Mouse (Mus musculus) midbrain, embryonic 14.5 days (tissue): Measurements from ENCODE around the gene Tjap1. TPM values are rescaled to one million over a fixed set of nuclear protein-coding genes. Genes with fewer than 3 reads are reported as not detected.
A peak's percentile ranks its signal among the peaks of the same experiment; 100 is the strongest.

Experiments
- ATAC-seq: fragments of 200-750 bp; cut with Nextera tagmentation; 2 replicates; pipeline ENCODE4 v1.8.0; 2017; ENCODE audit warnings: moderate number of reproducible peaks, moderate library complexity; ENCODE audit not compliant: low FRiP score, low TSS enrichment
- DNase-seq: peaks from one replicate; pipeline ENCODE4 v3.0.0-alpha.2; 2015
- H3K27ac ChIP-seq: fragments of 300-500 bp; sonication (generic); replicated peaks from 2 replicates; pipeline ENCODE4 v1.5.1; 2014; ENCODE audit warnings: mild to moderate bottlenecking, low read depth, low read length, moderate library complexity
- H3K27me3 ChIP-seq: fragments of 300-500 bp; sonication (generic); 2 replicates; pipeline ENCODE4 v1.6.1; 2014; ENCODE audit warnings: low read length, control low read depth, mixed read lengths; ENCODE audit not compliant: control insufficient read depth, insufficient read depth
- H3K36me3 ChIP-seq: fragments of 300-500 bp; sonication (generic); 2 replicates; pipeline ENCODE4 v1.6.1; 2014; ENCODE audit warnings: low read length, control low read depth; ENCODE audit not compliant: control insufficient read depth, insufficient read depth
- H3K4me1 ChIP-seq: fragments of 300-500 bp; sonication (generic); 2 replicates; pipeline ENCODE4 v1.6.1; 2014; ENCODE audit warnings: mild to moderate bottlenecking, antibody characterized with exemption, low read length, control low read depth; ENCODE audit not compliant: control insufficient read depth, insufficient read depth
- H3K4me2 ChIP-seq: fragments of 300-500 bp; sonication (generic); 2 replicates; pipeline ENCODE4 v1.6.1; 2014; ENCODE audit warnings: mild to moderate bottlenecking, low read length, moderate library complexity
- H3K4me3 ChIP-seq: fragments of 300-500 bp; sonication (generic); replicated peaks from 2 replicates; pipeline ENCODE4 v1.5.1; 2014; ENCODE audit warnings: low read depth, low read length
- H3K9ac ChIP-seq: fragments of 300-500 bp; sonication (generic); replicated peaks from 2 replicates; pipeline ENCODE4 v1.6.1; 2014; ENCODE audit warnings: mild to moderate bottlenecking, low read length, moderate library complexity
- H3K9me3 ChIP-seq: fragments of 300-500 bp; sonication (generic); 2 replicates; pipeline ENCODE4 v1.6.1; 2016; ENCODE audit warnings: low read length, control low read depth, mixed read lengths; ENCODE audit not compliant: control insufficient read depth
- WGBS: fragments of 180-500 bp; shearing (Covaris S2); extraction: QIAGEN DNeasy Blood & Tissue Kit; methylation state at CpG from one replicate; pipeline ENCODE4 v1.1.7; 2014; 5-methylcytosine and 5-hydroxymethylcytosine counted together
- polyA plus RNA-seq: library from polyadenylated mRNA; unstranded; fragments of >200 nt; fragmentation: Nextera tagmentation; extraction: Ambion mirVana; gene quantifications from 2 replicates; pipeline ENCODE4 v1.2.1, GENCODE M21; 2014

Tjap1 gene
- polyA plus RNA-seq, 1 experiment from 2014 or later: 23.5 TPM

DNA sequence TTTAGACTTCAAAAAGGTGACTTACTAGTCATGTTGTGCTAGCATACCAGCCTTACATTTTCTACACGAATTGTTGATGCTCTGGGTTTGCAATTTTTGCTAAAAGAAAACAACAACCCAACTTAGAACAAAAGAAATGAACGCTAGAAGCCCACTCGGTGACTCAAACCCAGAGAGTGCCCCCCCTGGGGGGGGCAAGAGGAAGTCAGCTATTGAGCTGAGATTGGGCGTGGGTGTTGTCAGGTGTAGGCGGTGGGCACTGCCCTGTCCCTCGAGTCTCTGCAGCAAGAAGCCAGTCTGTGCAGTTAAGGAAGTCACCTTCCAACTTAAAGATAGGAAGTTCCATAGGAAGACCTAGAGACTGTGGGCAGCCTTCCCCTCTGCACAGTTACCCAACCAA, 13.8 kb upstream of the Tjap1 start:
- Histone ChIP-seq H3K36me3 (no peaks in the 10 kb centered on the region), H3K4me2 (peak overlapping the region; percentile 92), H3K27ac (no peak overlapping the region), H3K27me3 (peaks cover 36% of the 10 kb centered on the region), H3K9ac (no peak overlapping the region), H3K4me1 (no peaks in the 10 kb centered on the region; the same call in 1 of the 2 replicates), H3K4me3 (peak overlapping the region; percentile 78), H3K9me3 (no peaks in the 10 kb centered on the region)
- ATAC-seq: no peak
- no peak for DNase-seq
- 44% methylated on average over 6 of the region's 6 CpGs for WGBS

DNA sequence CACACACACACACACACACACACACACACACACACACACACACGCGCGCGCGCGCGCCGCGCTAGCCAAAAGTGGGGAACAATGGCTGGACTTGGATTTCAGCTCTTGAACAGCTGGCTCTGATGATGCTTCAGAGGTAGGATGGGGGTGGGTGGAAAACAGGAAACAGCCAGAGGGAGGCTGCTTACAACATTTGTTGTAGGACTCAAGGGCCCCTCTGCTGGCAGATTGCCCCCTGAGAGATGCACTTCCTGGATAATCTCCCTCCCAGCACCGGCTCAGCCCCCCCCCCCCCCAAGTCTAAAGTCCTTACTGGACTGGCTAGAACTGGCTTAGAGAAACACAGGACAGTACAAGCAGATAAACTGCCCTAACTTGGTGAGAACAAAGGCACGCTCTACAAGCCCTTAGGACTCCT, 4.9 kb upstream of the Tjap1 start:
- Histone ChIP-seq H3K4me2 (no peak overlapping the region), H3K4me1 (0 out of 2 replicates have a peak, but pooled peaks cover 3% of the 10 kb centered on the region), H3K9me3 (no peaks in the 10 kb centered on the region), H3K27me3 (no peaks in the 10 kb centered on the region), H3K9ac (no peak overlapping the region), H3K4me3 (no peak overlapping the region), H3K27ac (no peak overlapping the region), H3K36me3 (no peaks in the 10 kb centered on the region)
- 79% methylated on average over 11 of the region's 11 CpGs for WGBS
- no peak for ATAC-seq
- DNase-seq: peak; percentile 16

DNA sequence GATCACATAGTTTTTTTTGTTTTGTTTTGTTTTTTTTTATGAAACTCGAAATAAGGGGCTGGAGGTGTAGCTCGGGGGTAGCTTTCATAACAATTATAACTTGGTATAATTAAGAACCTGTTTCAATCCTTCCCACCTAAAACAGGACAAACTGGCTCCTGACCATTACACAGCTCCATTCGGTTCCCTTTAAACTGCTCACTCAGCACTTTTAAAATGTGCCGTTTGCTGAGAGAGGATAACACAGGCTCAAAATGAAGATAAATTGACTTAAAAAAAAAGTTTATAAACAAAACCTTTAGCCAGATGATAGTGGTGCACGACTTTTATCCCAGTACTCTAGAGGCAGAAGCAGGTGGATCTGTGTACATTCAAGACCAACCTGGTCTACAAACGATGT, 2.6 kb upstream of the Tjap1 start:
- WGBS: 75% methylated on average over 6 of the region's 6 CpGs
- no peaks in the 10 kb centered on the region for H3K9me3 ChIP-seq
- H3K27ac ChIP-seq: no peak overlapping the region
- peaks cover 7% of the 10 kb centered on the region; the same call in 1 of the 2 replicates for H3K4me1 ChIP-seq
- no peaks in the 10 kb centered on the region for H3K36me3 ChIP-seq
- H3K4me2 ChIP-seq: no peak overlapping the region
- DNase-seq: no peak
- no peaks in the 10 kb centered on the region for H3K27me3 ChIP-seq
- no peak overlapping the region for H3K4me3 ChIP-seq
- ATAC-seq: no peak
- no peak overlapping the region for H3K9ac ChIP-seq

DNA sequence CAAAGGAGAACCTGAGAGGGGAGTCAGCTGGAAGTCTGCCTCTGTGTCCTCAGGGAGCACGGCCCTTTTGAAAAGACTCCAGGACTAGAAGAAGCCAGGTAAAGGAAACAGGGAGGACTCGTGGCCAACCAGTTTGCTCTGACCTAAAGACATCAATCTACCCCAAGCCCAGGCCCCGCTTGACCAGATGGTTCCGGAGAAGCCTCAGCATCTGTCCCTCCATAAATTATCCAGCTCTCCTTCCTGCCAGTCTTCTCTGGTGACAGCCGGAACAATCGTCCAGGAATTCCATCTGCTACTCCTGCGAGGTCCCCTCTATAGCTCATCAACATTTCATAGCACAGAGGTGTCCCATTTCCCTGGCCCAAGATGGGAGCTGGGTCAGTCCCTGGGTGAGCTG, 1.8 kb upstream of the Tjap1 start:
- Histone ChIP-seq H3K9me3 (no peaks in the 10 kb centered on the region), H3K4me3 (no peak overlapping the region), H3K36me3 (no peaks in the 10 kb centered on the region), H3K27me3 (no peaks in the 10 kb centered on the region), H3K9ac (no peak overlapping the region), H3K27ac (no peak overlapping the region), H3K4me2 (no peak overlapping the region), H3K4me1 (peaks cover 7% of the 10 kb centered on the region; the same call in 1 of the 2 replicates)
- WGBS: 54% methylated on average over 7 of the region's 7 CpGs
- DNase-seq (no peak), ATAC-seq (no peak)

DNA sequence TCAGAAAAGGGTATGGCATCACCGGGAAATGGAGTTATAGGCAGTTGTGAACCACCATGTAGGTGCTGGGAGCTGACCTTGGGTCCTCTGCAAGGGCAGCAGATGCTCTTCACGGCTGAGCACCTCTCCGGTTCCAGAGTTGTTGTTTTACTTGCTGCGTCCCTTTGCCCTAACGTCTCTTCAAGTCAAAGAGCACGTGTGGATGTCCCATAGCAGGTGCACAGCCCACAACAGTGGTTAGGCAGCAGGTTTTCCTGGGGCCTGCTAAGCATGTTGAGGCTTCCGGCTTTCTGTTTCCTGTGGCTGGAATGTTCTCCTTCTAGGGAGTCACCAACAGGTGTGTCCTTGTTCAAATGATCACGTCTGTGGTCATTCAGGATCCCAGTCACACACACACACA, 1.1 kb upstream of the Tjap1 start:
- Histone ChIP-seq H3K4me3 (no peak overlapping the region), H3K4me1 (peaks cover 7% of the 10 kb centered on the region; the same call in 1 of the 2 replicates), H3K27ac (no peak overlapping the region), H3K4me2 (no peak overlapping the region), H3K36me3 (0 out of 2 replicates have a peak, but pooled peaks cover 3% of the 10 kb centered on the region), H3K27me3 (no peaks in the 10 kb centered on the region), H3K9ac (no peak overlapping the region), H3K9me3 (no peaks in the 10 kb centered on the region)
- WGBS: 92% methylated on average over 8 of the region's 8 CpGs
- no peak for DNase-seq
- ATAC-seq: no peak

DNA sequence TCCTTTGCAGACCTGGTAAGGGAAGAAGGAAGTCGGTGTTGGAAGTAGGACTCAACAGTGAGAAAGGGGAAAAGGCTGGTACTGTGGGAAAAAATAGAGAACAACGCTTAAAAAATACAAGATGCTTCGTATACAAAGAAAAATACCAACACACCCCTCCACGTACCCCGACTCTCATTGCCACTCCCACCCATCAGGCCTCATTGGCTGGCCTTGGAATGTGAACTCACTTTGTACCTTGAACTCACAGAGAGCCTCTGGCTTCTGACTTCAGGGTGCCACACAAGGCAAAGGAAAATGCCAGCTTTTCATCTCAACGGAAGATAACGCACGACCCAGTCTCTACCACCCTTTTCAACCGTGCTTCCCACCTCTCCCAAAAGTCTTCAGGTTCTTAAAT, 314 bp upstream of the Tjap1 start:
- peak; percentile 54; the same call in 1 of the 2 replicates for ATAC-seq
- Histone ChIP-seq H3K27me3 (no peaks in the 10 kb centered on the region), H3K4me1 (peaks cover 7% of the 10 kb centered on the region; the same call in 1 of the 2 replicates), H3K4me2 (peak overlapping the region; percentile 79), H3K4me3 (peak overlapping the region; percentile 63), H3K36me3 (peaks cover 4% of the 10 kb centered on the region; the same call in 1 of the 2 replicates), H3K9me3 (no peaks in the 10 kb centered on the region), H3K9ac (peak overlapping the region; percentile 67; the same call in 1 of the 2 replicates), H3K27ac (0 out of 2 replicates have a peak overlapping the region, but pooled peaks have one; percentile 63)
- 26% methylated on average over 9 of the region's 9 CpGs for WGBS
- no peak for DNase-seq

DNA sequence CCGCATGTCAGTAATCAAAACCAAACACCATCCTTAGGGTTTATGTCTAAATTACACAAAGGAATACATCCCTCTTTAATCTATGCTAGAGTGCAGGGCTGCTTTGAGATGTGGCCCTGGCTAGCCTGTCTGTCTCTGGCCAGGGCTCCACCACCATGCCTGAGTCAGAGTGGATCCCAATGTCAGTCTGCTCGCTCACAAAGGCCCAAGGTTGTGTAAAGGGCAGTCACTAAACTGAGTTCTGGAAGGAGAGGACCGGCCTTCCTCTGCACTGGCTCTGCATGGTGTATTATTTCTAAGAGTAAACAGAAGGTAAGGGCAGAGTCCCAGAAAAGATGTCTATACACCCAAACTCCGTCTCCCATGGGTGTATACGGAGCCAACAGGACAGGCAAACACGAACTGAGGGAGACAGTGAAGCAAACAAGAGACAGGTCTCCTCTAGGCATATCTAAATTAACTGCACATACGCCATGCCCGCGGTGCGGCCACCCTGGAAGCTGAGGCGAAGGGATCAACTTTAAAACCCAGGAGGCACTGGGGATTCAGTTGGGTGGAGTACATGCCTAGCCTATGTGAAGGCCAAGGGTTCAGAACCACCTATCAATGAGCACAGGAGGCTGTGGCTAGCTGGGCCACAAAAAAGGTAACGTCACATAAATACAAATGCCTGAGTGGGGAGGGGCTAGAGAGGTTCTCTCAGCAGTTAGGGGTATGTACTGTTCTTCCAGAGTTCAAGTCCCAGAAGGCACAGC, 4.6 kb downstream of the Tjap1 start:
- Histone ChIP-seq H3K36me3 (peaks cover 11% of the 10 kb centered on the region; the same call in 1 of the 2 replicates), H3K9ac (no peak overlapping the region), H3K9me3 (no peaks in the 10 kb centered on the region), H3K27me3 (no peaks in the 10 kb centered on the region), H3K4me3 (no peak overlapping the region), H3K4me2 (no peak overlapping the region), H3K4me1 (peaks cover 4% of the 10 kb centered on the region; the same call in 1 of the 2 replicates), H3K27ac (no peak overlapping the region)
- WGBS: 95% methylated on average over 12 of the region's 12 CpGs
- ATAC-seq (no peak), DNase-seq (no peak)

DNA sequence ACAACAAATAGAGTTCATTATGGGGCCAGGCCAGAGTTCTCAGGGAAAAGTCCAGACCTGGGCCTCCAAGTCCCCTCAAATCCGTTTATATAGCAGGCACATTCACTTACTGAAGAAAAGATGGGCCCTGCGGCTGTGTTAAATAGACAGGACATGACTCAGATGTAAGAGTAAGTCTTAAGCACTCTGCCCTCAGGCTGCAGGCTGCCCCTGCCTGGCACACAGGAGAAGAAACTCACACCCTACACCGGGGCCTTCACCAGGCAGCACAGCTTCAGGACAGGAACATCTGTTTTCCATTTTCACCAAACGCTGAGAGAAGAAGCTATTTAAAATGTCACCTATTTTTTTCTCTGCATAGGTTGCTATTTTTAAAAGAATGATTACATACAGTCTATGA, 5.2 kb downstream of the Tjap1 start:
- DNase-seq: no peak
- no peaks in the 10 kb centered on the region for H3K9me3 ChIP-seq
- WGBS: 93% methylated on average over 4 of the region's 4 CpGs
- H3K4me2 ChIP-seq: no peak overlapping the region
- H3K27ac ChIP-seq: no peak overlapping the region
- peaks cover 4% of the 10 kb centered on the region; the same call in 1 of the 2 replicates for H3K4me1 ChIP-seq
- no peaks in the 10 kb centered on the region for H3K27me3 ChIP-seq
- no peak for ATAC-seq
- peaks cover 11% of the 10 kb centered on the region; the same call in 1 of the 2 replicates for H3K36me3 ChIP-seq
- H3K9ac ChIP-seq: no peak overlapping the region
- no peak overlapping the region for H3K4me3 ChIP-seq

DNA sequence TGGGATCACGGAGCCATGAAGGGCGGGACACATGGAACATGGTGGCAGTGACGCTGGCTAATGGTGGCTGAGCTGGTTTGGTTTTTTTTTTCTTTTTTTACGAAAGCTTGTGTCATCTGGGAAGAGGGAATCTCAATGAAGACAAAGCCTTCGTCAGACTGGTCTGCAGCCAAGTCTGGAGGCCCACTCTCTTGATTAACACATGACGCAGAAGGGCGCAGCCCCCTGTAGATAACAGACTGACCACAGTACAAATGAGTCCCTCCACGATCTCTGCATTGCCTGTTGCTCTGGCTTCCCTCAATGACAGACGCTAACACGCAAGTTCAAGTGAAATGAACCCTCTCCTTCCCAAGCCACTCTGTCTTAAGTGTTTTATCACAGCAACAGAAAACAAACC, 7.3 kb downstream of the Tjap1 start:
- Histone ChIP-seq H3K27ac (no peak overlapping the region), H3K4me2 (no peak overlapping the region), H3K4me3 (no peak overlapping the region), H3K4me1 (no peaks in the 10 kb centered on the region), H3K27me3 (no peaks in the 10 kb centered on the region), H3K36me3 (peaks cover 29% of the 10 kb centered on the region), H3K9me3 (no peaks in the 10 kb centered on the region), H3K9ac (no peak overlapping the region)
- no peak for ATAC-seq
- DNase-seq: no peak
- 96% methylated on average over 10 of the region's 10 CpGs for WGBS
